Mouse (Mus musculus): ENCODE measurements around the gene Bcl7b.

Bcl7b gene

DNA sequence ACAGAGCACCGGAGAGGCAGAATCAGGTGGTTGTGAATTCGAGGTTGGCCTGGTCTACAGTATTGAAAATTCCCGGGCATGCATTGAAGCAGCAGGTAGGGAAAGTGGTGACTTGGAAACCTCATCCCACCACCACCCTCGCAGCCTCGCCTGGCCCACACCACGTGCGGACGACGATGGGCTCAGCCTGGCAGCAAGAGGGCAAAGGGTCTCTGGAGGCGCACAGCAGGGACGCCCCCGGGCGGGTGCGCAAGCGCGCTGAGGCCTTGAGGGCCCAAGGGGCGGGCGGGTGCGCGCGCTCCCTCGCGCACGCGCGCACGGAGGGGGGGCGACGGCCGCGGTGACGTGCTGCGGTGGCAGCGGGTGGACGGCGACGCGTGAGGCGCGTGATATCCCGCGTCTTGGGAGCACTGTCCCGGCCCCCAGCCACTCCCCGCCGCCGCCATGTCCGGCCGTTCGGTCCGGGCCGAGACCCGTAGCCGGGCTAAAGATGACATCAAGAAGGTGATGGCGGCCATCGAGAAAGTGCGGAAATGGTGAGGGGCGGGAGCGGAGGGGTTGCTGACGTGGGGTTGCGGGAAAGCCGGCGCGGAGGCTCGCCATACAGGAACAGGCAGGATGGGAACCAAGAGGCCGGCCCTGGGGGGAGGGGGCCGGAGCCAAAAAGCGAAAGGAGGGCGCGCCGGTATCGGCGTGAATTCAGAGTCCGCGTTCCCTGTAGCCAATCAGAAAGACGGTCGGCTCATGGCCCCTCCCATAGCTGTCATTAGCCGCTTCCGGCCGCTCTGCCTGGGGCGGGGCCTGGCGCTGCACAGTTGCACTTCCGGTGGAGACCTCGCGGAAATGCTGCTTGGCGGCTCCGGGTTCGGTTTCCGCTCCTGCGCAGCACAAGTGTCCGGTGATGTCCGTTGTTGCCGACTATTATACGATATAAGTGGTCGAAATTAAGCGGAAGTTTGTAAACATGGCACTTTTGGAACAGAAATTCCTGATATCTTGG is at the start of gene Bcl7b:
Bcl7b (plus strand) TSS at position 221 of the 1,000 bp plus-strand sequence.
- peak; percentile 95 to 97 for DNase-seq

GRCm38 (mm10) chr5:135118589-135119081 is 49.4 kb upstream of the Bcl7b start:
- DNase-seq = peak; percentile 58 to 74

GRCm38 (mm10) chr5:135120753-135121152 is 47.3 kb upstream of the Bcl7b start:
- no peak for DNase-seq

GRCm38 (mm10) chr5:135126121-135126520 is 42.0 kb upstream of the Bcl7b start:
- no peak for DNase-seq

GRCm38 (mm10) chr5:135127669-135128068 is 40.4 kb upstream of the Bcl7b start:
- DNase-seq = no peak

- no peak for DNase-seq
Measured at GRCm38 (mm10) chr5:135129747-135130146, 38.3 kb upstream of the Bcl7b start.

DNA sequence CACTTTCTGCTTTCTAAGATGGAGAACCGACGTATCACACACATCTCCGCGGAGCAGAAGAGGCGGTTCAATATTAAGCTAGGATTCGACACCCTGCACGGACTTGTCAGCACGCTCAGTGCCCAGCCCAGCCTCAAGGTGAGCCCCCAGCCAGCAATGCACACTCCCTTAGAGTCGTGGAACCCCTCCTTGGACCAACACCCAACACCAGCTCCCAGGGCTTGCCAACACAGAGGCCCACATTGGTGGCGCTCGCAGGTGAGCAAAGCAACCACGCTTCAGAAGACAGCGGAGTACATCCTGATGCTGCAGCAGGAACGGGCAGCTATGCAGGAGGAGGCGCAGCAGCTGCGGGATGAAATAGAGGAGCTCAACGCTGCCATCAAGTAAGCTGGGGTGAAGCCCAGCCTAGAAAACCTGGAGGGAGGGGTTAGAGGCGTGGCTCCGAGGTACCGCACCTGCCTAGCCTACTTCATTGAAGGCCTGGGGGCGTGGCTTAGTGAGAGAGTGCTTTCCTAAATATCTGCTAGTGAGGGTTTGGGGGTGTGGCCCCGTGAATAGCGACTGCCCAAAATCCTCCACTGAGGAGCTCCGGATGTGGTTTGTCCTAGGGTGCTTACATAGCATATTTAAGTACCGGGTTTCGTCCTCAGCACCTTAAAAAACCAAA is 34.2 kb upstream of the Bcl7b start:
- peak; percentile 28 to 50 for DNase-seq

- peak in 1 of 2 experiments; percentile 18 for DNase-seq
Measured at GRCm38 (mm10) chr5:135134534-135134933, 33.5 kb upstream of the Bcl7b start.

DNA sequence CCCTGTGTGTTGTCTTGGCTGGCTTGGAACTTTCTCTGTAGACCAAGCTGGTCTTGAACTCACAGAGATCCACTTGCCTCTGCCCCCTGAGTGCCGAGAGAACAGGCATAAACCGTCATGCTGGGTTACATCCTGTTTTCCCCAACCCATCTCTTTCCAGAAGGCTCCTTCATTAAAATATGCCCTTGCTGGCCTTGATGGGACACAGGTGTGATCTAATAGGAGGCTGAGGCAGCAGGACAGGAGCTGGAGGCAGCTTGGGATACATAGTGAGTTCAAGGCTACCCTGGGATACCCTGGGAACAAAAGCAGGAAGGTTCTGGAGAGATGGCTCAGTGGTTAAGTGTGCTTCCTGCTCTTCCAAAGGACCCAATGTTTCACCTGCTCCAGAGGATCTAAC is 28.2 kb upstream of the Bcl7b start:
- DNase-seq = no peak

GRCm38 (mm10) chr5:135144469-135144868 is 23.6 kb upstream of the Bcl7b start:
- DNase-seq = no peak

- no peak for DNase-seq
Measured at GRCm38 (mm10) chr5:135145532-135145931, 22.6 kb upstream of the Bcl7b start.

DNA sequence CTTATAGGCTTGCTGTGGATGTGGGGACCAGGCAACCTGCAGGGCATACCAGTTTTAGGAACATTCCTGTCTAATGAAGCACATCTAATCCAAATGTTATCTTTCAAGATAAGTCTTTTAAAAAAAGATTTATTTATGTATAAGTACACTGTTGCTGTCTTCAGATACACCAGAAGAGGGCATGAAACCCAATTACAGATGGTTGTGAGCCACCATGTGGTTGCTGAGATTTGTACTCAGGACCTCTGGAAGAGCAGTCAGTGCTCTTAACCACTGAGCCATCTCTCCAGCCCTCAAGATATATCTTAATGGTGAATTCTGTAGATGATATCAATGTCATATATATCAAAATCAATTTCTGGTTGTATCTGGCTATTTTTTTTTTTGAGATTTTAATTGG is 22.1 kb upstream of the Bcl7b start:
- no peak for DNase-seq

- DNase-seq = no peak
Measured at GRCm38 (mm10) chr5:135148715-135149052, 19.4 kb upstream of the Bcl7b start.

DNA sequence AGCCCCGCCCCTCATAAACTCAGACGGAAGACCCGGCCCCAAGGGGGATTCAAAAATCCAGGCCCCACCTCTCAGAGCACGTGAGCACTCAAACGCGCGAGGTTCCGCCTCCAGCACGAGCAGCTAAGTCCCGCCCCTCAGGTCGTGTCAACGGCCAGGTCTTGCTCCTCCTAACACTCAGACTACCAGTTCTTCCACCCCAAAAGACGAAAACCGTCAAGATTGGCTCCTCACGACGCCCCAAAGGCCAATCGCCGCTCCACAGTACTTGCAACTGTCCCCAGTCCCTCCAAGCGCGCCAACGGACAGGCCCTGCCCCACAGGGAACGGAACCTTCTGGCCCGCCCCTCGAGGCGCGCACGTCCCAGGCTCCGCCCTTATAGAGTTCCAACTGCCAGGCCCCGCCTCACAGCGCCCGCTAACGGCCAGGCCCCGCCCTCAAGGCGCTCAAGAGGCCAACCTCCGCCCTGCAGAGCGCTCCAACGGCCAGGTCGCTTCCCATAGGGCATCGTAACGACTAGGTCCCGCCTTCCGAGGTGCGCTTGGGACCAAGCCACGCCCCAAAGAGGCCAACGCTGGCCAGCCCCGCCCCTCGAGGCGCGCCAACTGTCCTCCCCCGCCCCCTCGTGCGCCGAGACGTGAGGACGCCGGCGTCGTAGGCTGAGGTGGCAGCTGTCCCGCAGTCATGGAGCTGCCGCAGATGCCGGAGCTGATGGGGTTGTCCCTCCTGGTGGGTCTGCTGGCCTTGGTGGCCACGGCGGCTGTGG is 18.8 kb upstream of the Bcl7b start, which contains the start of gene Tbl2:
Tbl2 (plus strand) TSS at position 605 of the 767 bp plus-strand sequence.
- peak; percentile 97 to 98 for DNase-seq

- no peak for DNase-seq
Measured at GRCm38 (mm10) chr5:135149820-135150178, 18.3 kb upstream of the Bcl7b start.

DNA sequence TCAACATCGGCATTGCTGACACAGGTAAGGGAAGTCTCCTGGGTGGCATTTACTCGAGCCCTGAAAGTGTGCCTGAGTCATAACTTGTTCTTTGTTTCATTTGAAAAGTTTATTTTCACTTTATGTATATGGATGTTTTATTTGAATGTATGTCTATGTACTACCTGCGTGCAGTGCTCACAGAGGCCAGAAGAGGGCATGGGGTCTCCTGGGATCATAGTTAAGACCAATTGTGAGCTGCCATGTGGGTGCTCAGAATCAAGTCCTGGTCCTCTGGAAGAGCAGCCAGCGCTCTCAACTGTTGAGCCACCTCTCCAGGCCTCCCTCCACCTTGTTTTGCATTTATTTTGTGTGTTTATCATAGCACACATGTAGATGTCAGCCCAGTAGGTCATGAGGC is 11.6 kb upstream of the Bcl7b start:
- no peak for DNase-seq

- no peak for DNase-seq
Measured at GRCm38 (mm10) chr5:135161221-135161620, 6.9 kb upstream of the Bcl7b start.

- peak in 1 of 2 experiments; percentile 1 for DNase-seq
Measured at GRCm38 (mm10) chr5:135161650-135162049, 6.4 kb upstream of the Bcl7b start.

GRCm38 (mm10) chr5:135162361-135162760 is 5.7 kb upstream of the Bcl7b start:
- no peak for DNase-seq

- DNase-seq = no peak
Measured at GRCm38 (mm10) chr5:135162821-135163220, 5.3 kb upstream of the Bcl7b start.

- no peak for DNase-seq
Measured at GRCm38 (mm10) chr5:135166909-135167308, 1.2 kb upstream of the Bcl7b start.

GRCm38 (mm10) chr5:135167469-135167868 is 614 bp upstream of the Bcl7b start:
- no peak for DNase-seq

- no peak for DNase-seq
Measured at GRCm38 (mm10) chr5:135169479-135169878, 1.4 kb downstream of the Bcl7b start.

All from cerebellum, adult 18-20 months (tissue).